9 mouse cellular contexts compared by ENCODE assay signal in the genomic region with DNA sequence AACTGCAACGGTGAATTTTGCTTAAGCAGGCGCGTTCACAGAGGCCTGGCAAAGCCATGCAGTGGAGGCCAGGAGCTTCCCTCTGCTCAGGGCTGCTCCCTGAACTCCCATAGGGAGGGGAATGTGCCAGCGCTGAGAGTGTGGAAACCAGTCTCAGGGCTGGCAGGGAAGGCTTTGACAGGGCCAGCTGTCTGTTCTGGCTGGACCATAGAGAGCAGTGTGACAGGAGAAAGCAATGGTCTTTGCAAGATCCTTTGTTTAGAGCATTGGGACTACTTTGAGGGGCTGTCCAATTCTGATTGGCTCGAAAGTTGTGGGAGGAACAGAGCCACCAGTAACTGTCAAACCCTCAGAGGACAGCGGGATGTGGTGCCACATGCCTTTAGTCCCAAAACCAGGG. TPM values are rescaled to one million over a fixed set of nuclear protein-coding genes. Genes with fewer than 3 reads are reported as not detected.
DNase-seq lines count a peak whose midpoint lies in the region; ATAC-seq and TF ChIP-seq lines count a peak whose summit lies in the region.
"Had no signal": no experiment of that assay in that cellular context is flagged by ENCODE, and none has a peak within 500 bp of the region (broad histone marks: within the 10 kb centered on the region; RNA-seq: fewer than 3 reads in every experiment).

No protein-coding gene starts in this region.

- H3ac ChIP-seq in C2C12 (ENCODE audit: control insufficient read depth, insufficient read length, low read depth) = peak overlapping the region; percentile 47

- no peak for ATAC-seq in limb, embryonic 12.5 days (ENCODE audit: insufficient number of reproducible peaks, insufficient read depth, low FRiP score, low TSS enrichment, low read depth)
- no peak for ATAC-seq in granulocyte monocyte progenitor cell, adult 5-6 weeks (replicated peaks; ENCODE audit: poor library complexity, severe bottlenecking)

- no peaks in the 10 kb centered on the region for H3K9me3 ChIP-seq in limb, embryonic 12.5 days

- peaks cover 48% of the 10 kb centered on the region for H3K4me1 ChIP-seq in limb, embryonic 12.5 days (replicated peaks)

- peaks cover 99% of the 10 kb centered on the region for H3K79me3 ChIP-seq in C2C12 (ENCODE audit: low read depth)

- intact Hi-C loops in gastrocnemius, postnatal 14 days (cut with DNase I; ENCODE audit: low total_unique reads) = no loop called here

- H3K4me3 ChIP-seq in C2C12 (ENCODE audit: insufficient read depth, poor library complexity, severe bottlenecking) = no peak overlapping the region
- H3K4me3 ChIP-seq in limb, embryonic 12.5 days (replicated peaks) = no peak overlapping the region

- H3K79me2 ChIP-seq in C2C12 (ENCODE audit: control insufficient read depth, insufficient read depth) = peaks cover 100% of the 10 kb centered on the region

- H3K27me3 ChIP-seq in C2C12 (ENCODE audit: control insufficient read depth, insufficient read depth, insufficient read length) = no peaks in the 10 kb centered on the region
- H3K27me3 ChIP-seq in limb, embryonic 12.5 days = 0 out of 2 replicates have a peak, but pooled peaks cover 1% of the 10 kb centered on the region

- H3K9ac ChIP-seq in limb, embryonic 12.5 days (replicated peaks) = no peak overlapping the region

- peak overlapping the region; percentile 60 for H3K27ac ChIP-seq in limb, embryonic 12.5 days

- peaks cover 87% of the 10 kb centered on the region for H3K36me3 ChIP-seq in C2C12 (ENCODE audit: control insufficient read depth, insufficient read depth)
- no peaks in the 10 kb centered on the region for H3K36me3 ChIP-seq in limb, embryonic 12.5 days

- TF ChIP-seq CTCF in C2C12 (IDR thresholded peaks at IDR 0.05; ENCODE audit: control insufficient read depth, insufficient read depth, insufficient read length) = no peak

- DNase-seq in adrenal gland, adult 8-10 months = peak; percentile 11
- no peak for DNase-seq in adrenal gland, postnatal 4 days (ENCODE audit: low spot score in 2 of 2)
- DNase-seq in gastrocnemius, postnatal 14 days = peak; percentile 74
- no peak for DNase-seq in embryo, embryonic 10 days (ENCODE audit: low spot score)
- DNase-seq in kidney, adult 11 months = no peak

- 61% methylated on average over 6 of the region's 6 CpGs for WGBS in limb, embryonic 12.5 days

- H3K4me2 ChIP-seq in limb, embryonic 12.5 days = no peak overlapping the region

TF ChIP-seq in C2C12, 6 proteins besides CTCF, POLR2A, EP300 and RAD21:
- no peak for TF ChIP-seq MYOD1 (IDR thresholded peaks at IDR 0.05; ENCODE audit: control insufficient read depth, insufficient read length, low read depth)
- no peak for TF ChIP-seq CEBPB (IDR thresholded peaks at IDR 0.05; ENCODE audit: low read depth)
- no peak for TF ChIP-seq USF1 (IDR thresholded peaks at IDR 0.05; ENCODE audit: low read depth)
- no peak for TF ChIP-seq MAX (IDR thresholded peaks at IDR 0.05)
- no peak for TF ChIP-seq FOSL1 (IDR thresholded peaks at IDR 0.05; ENCODE audit: insufficient read depth, low read length, poor library complexity, severe bottlenecking)
- TF ChIP-seq MYOG (IDR thresholded peaks at IDR 0.05; ENCODE audit: control insufficient read depth, extremely low read depth, insufficient read length) = no peak

RNA-seq across cellular contexts. Expression of gene Emp1, which starts 5.9 kb away (rescaled TPM):
- 10 to 100 TPM; 19.4 to 64.7 (median 34.7) TPM for total RNA-seq in adrenal gland, adult 8-10 months (2022)
- total RNA-seq in adrenal gland, postnatal 4 days (2021) = 100 to 1,000 TPM; 110 to 112 TPM
- 222 TPM for polyA plus RNA-seq in C2C12 (2012; fragmentation: generic; extraction: Trizol)
- 100 to 1,000 TPM in 1 of 2 experiments, 10 to 100 TPM in 1; 83.9 to 105 TPM for total RNA-seq in gastrocnemius, postnatal 14 days (2021)
- polyA plus RNA-seq in limb, embryonic 12.5 days (2016; fragmentation: Nextera tagmentation; extraction: Ambion mirVana) = 38.0 and 39.4 TPM in 2 replicates
- not detected in 2 replicates for total RNA-seq in granulocyte monocyte progenitor cell, adult 5-6 weeks (2014; fragmentation: Nextera tagmentation)
- not detected in 2 replicates for total RNA-seq in granulocyte monocyte progenitor cell, adult 5-6 weeks (2017)

RNA-seq across cellular contexts. Expression of gene Pbp2, which starts 58.0 kb away (rescaled TPM):
- not detected for total RNA-seq in adrenal gland, adult 8-10 months (2022)
- not detected for total RNA-seq in adrenal gland, postnatal 4 days (2021)
- polyA plus RNA-seq in C2C12 (2012; fragmentation: generic; extraction: Trizol) = 0.41 TPM
- total RNA-seq in gastrocnemius, postnatal 14 days (2021) = not detected
- polyA plus RNA-seq in limb, embryonic 12.5 days (2016; fragmentation: Nextera tagmentation; extraction: Ambion mirVana) = 0.17 TPM in 1 of 2 replicates, not detected in the other
- total RNA-seq in granulocyte monocyte progenitor cell, adult 5-6 weeks (2014; fragmentation: Nextera tagmentation) = not detected in 2 replicates
- total RNA-seq in granulocyte monocyte progenitor cell, adult 5-6 weeks (2017) = not detected in 2 replicates
- total RNA-seq: hematopoietic stem cell, adult 5-6 weeks had no signal

Comparison
In these comparisons a context has a peak if more than half of its experiments do, and no peak if none do; other contexts are left out.
1. DNase-seq: peak in adrenal gland, adult 8-10 months (single experiment) and gastrocnemius, postnatal 14 days (single experiment); none in adrenal gland, postnatal 4 days (0 of 2), embryo, embryonic 10 days (single experiment) and kidney, adult 11 months (single experiment).
2. RNA of gene Emp1, which starts 5.9 kb away (total RNA-seq): 110 to 112 TPM in adrenal gland, postnatal 4 days, 83.9 to 105 TPM in gastrocnemius, postnatal 14 days and 19.4 to 64.7 TPM in adrenal gland, adult 8-10 months; not detected in granulocyte monocyte progenitor cell, adult 5-6 weeks; every median in the first group is over 10 times any median in the second.